Mouse (Mus musculus): Measurements from ENCODE around the gene Klhl36. TPM values are rescaled to one million over a fixed set of nuclear protein-coding genes. Genes with fewer than 3 reads are reported as not detected.
A peak's percentile ranks its signal among the peaks of the same experiment; 100 is the strongest.

Gene Klhl36
- polyA plus RNA-seq, 1 experiment from 2014 or later: 12.2 TPM

- H3K4me1 ChIP-seq (ENCODE audit: control insufficient read depth, insufficient read depth, low read length): peaks cover 5% of the 10 kb centered on the region; the same call in 1 of the 2 replicates
- H3K36me3 ChIP-seq (ENCODE audit: control insufficient read depth, insufficient read depth, low read length): no peaks in the 10 kb centered on the region
- WGBS: 55% methylated on average over 6 of the region's 6 CpGs
- H3K9me3 ChIP-seq (ENCODE audit: control insufficient read depth, low read length): no peaks in the 10 kb centered on the region
- H3K27me3 ChIP-seq (replicated peaks; ENCODE audit: control insufficient read depth, insufficient read depth, low read length): no peaks in the 10 kb centered on the region
- H3K4me2 ChIP-seq (ENCODE audit: low read depth, low read length): no peak overlapping the region
- no peak overlapping the region for H3K4me3 ChIP-seq (ENCODE audit: low read length)
- no peak for ATAC-seq
- no peak overlapping the region for H3K9ac ChIP-seq (ENCODE audit: low read depth, low read length)
- no peak overlapping the region for H3K27ac ChIP-seq (ENCODE audit: low read length)
These were observed 4.3 kb upstream of the Klhl36 start for GRCm38 (mm10) chr8:119857767-119858166.

- no peak for ATAC-seq
- Histone ChIP-seq H3K9ac (ENCODE audit: low read depth, low read length) (peak overlapping the region; percentile 89), H3K4me2 (ENCODE audit: low read depth, low read length) (peak overlapping the region; percentile 63)
These were observed 296 bp downstream of the Klhl36 start for GRCm38 (mm10) chr8:119862390-119862734.

GRCm38 (mm10) chr8:119862749-119863148, 683 bp downstream of the Klhl36 start:
- Histone ChIP-seq H3K36me3 (ENCODE audit: control insufficient read depth, insufficient read depth, low read length) (no peaks in the 10 kb centered on the region), H3K9ac (ENCODE audit: low read depth, low read length) (peak overlapping the region; percentile 89), H3K9me3 (ENCODE audit: control insufficient read depth, low read length) (no peaks in the 10 kb centered on the region), H3K4me3 (ENCODE audit: low read length) (peak overlapping the region; percentile 87), H3K4me1 (ENCODE audit: control insufficient read depth, insufficient read depth, low read length) (peaks cover 11% of the 10 kb centered on the region), H3K27ac (ENCODE audit: low read length) (no peak overlapping the region), H3K4me2 (ENCODE audit: low read depth, low read length) (peak overlapping the region; percentile 63), H3K27me3 (replicated peaks; ENCODE audit: control insufficient read depth, insufficient read depth, low read length) (no peaks in the 10 kb centered on the region)
- 11% methylated on average over 6 of the region's 6 CpGs for WGBS
- no peak for ATAC-seq

More at GRCm38 (mm10) chr8:119862390-119862734, 296 bp downstream of the Klhl36 start:
- H3K9me3 ChIP-seq (ENCODE audit: control insufficient read depth, low read length): no peaks in the 10 kb centered on the region
- no peaks in the 10 kb centered on the region for H3K36me3 ChIP-seq (ENCODE audit: control insufficient read depth, insufficient read depth, low read length)
- 2% methylated on average over 19 of the region's 19 CpGs for WGBS
- peak overlapping the region; percentile 87 for H3K4me3 ChIP-seq (ENCODE audit: low read length)
- no peaks in the 10 kb centered on the region for H3K27me3 ChIP-seq (replicated peaks; ENCODE audit: control insufficient read depth, insufficient read depth, low read length)
- peak overlapping the region; percentile 76 for H3K27ac ChIP-seq (ENCODE audit: low read length)
- H3K4me1 ChIP-seq (ENCODE audit: control insufficient read depth, insufficient read depth, low read length): peaks cover 11% of the 10 kb centered on the region

GRCm38 (mm10) chr8:119869616-119870015, 7.5 kb downstream of the Klhl36 start:
- Histone ChIP-seq H3K9ac (ENCODE audit: low read depth, low read length) (no peak overlapping the region), H3K9me3 (ENCODE audit: control insufficient read depth, low read length) (peaks cover 10% of the 10 kb centered on the region; the same call in 1 of the 2 replicates), H3K27ac (ENCODE audit: low read length) (no peak overlapping the region), H3K27me3 (replicated peaks; ENCODE audit: control insufficient read depth, insufficient read depth, low read length) (no peaks in the 10 kb centered on the region), H3K36me3 (ENCODE audit: control insufficient read depth, insufficient read depth, low read length) (peaks cover 27% of the 10 kb centered on the region), H3K4me1 (ENCODE audit: control insufficient read depth, insufficient read depth, low read length) (no peaks in the 10 kb centered on the region), H3K4me3 (ENCODE audit: low read length) (no peak overlapping the region), H3K4me2 (ENCODE audit: low read depth, low read length) (no peak overlapping the region)
- ATAC-seq: no peak
- WGBS: 77% methylated on average over 20 of the region's 20 CpGs

GRCm38 (mm10) chr8:119873181-119873580, 11.1 kb downstream of the Klhl36 start:
- no peak overlapping the region for H3K4me2 ChIP-seq (ENCODE audit: low read depth, low read length)
- no peak for ATAC-seq
- 93% methylated on average over 1 of the region's 1 CpGs for WGBS
- no peak overlapping the region for H3K27ac ChIP-seq (ENCODE audit: low read length)
- H3K36me3 ChIP-seq (ENCODE audit: control insufficient read depth, insufficient read depth, low read length): peaks cover 29% of the 10 kb centered on the region
- H3K9me3 ChIP-seq (ENCODE audit: control insufficient read depth, low read length): peaks cover 10% of the 10 kb centered on the region; the same call in 1 of the 2 replicates
- no peak overlapping the region for H3K4me3 ChIP-seq (ENCODE audit: low read length)
- H3K4me1 ChIP-seq (ENCODE audit: control insufficient read depth, insufficient read depth, low read length): no peaks in the 10 kb centered on the region
- H3K27me3 ChIP-seq (replicated peaks; ENCODE audit: control insufficient read depth, insufficient read depth, low read length): no peaks in the 10 kb centered on the region
- H3K9ac ChIP-seq (ENCODE audit: low read depth, low read length): no peak overlapping the region

- Histone ChIP-seq H3K27me3 (replicated peaks; ENCODE audit: control insufficient read depth, insufficient read depth, low read length) (no peaks in the 10 kb centered on the region), H3K27ac (ENCODE audit: low read length) (no peak overlapping the region), H3K4me1 (ENCODE audit: control insufficient read depth, insufficient read depth, low read length) (peaks cover 13% of the 10 kb centered on the region), H3K36me3 (ENCODE audit: control insufficient read depth, insufficient read depth, low read length) (0 out of 2 replicates have a peak, but pooled peaks cover 2% of the 10 kb centered on the region), H3K4me2 (ENCODE audit: low read depth, low read length) (no peak overlapping the region), H3K9me3 (ENCODE audit: control insufficient read depth, low read length) (no peaks in the 10 kb centered on the region), H3K9ac (ENCODE audit: low read depth, low read length) (no peak overlapping the region), H3K4me3 (ENCODE audit: low read length) (no peak overlapping the region)
- WGBS: 76% methylated on average over 6 of the region's 6 CpGs
- no peak for ATAC-seq
These were observed 19.2 kb downstream of the Klhl36 start for GRCm38 (mm10) chr8:119881301-119881700.

- H3K36me3 ChIP-seq (ENCODE audit: control insufficient read depth, insufficient read depth, low read length): no peaks in the 10 kb centered on the region
- WGBS: 82% methylated on average over 8 of the region's 8 CpGs
- H3K4me1 ChIP-seq (ENCODE audit: control insufficient read depth, insufficient read depth, low read length): peaks cover 13% of the 10 kb centered on the region
- H3K9ac ChIP-seq (ENCODE audit: low read depth, low read length): no peak overlapping the region
- H3K4me2 ChIP-seq (ENCODE audit: low read depth, low read length): no peak overlapping the region
- H3K4me3 ChIP-seq (ENCODE audit: low read length): no peak overlapping the region
- no peaks in the 10 kb centered on the region for H3K27me3 ChIP-seq (replicated peaks; ENCODE audit: control insufficient read depth, insufficient read depth, low read length)
- H3K9me3 ChIP-seq (ENCODE audit: control insufficient read depth, low read length): no peaks in the 10 kb centered on the region
- no peak for ATAC-seq
- no peak overlapping the region for H3K27ac ChIP-seq (ENCODE audit: low read length)
These were observed 19.9 kb downstream of the Klhl36 start for GRCm38 (mm10) chr8:119881917-119882316.

GRCm38 (mm10) chr8:119883281-119883680, 21.2 kb downstream of the Klhl36 start:
- Histone ChIP-seq H3K36me3 (ENCODE audit: control insufficient read depth, insufficient read depth, low read length) (no peaks in the 10 kb centered on the region), H3K27me3 (replicated peaks; ENCODE audit: control insufficient read depth, insufficient read depth, low read length) (no peaks in the 10 kb centered on the region), H3K27ac (ENCODE audit: low read length) (no peak overlapping the region), H3K9me3 (ENCODE audit: control insufficient read depth, low read length) (no peaks in the 10 kb centered on the region), H3K9ac (ENCODE audit: low read depth, low read length) (no peak overlapping the region), H3K4me1 (ENCODE audit: control insufficient read depth, insufficient read depth, low read length) (peaks cover 13% of the 10 kb centered on the region), H3K4me3 (ENCODE audit: low read length) (no peak overlapping the region), H3K4me2 (ENCODE audit: low read depth, low read length) (no peak overlapping the region)
- 94% methylated on average over 7 of the region's 7 CpGs for WGBS
- ATAC-seq: no peak

GRCm38 (mm10) chr8:119885612-119886011, 23.5 kb downstream of the Klhl36 start:
- Histone ChIP-seq H3K9ac (ENCODE audit: low read depth, low read length) (0 out of 2 replicates have a peak overlapping the region, but pooled peaks have one; percentile 24), H3K4me2 (ENCODE audit: low read depth, low read length) (no peak overlapping the region), H3K36me3 (ENCODE audit: control insufficient read depth, insufficient read depth, low read length) (no peaks in the 10 kb centered on the region), H3K27ac (ENCODE audit: low read length) (peak overlapping the region; percentile 27), H3K4me1 (ENCODE audit: control insufficient read depth, insufficient read depth, low read length) (peaks cover 13% of the 10 kb centered on the region), H3K27me3 (replicated peaks; ENCODE audit: control insufficient read depth, insufficient read depth, low read length) (no peaks in the 10 kb centered on the region), H3K9me3 (ENCODE audit: control insufficient read depth, low read length) (no peaks in the 10 kb centered on the region), H3K4me3 (ENCODE audit: low read length) (no peak overlapping the region)
- ATAC-seq: peak; percentile 89
- 28% methylated on average over 3 of the region's 3 CpGs for WGBS

GRCm38 (mm10) chr8:119887130-119887529, 25.1 kb downstream of the Klhl36 start:
- ATAC-seq: no peak
- H3K4me3 ChIP-seq (ENCODE audit: low read length): no peak overlapping the region
- no peaks in the 10 kb centered on the region for H3K27me3 ChIP-seq (replicated peaks; ENCODE audit: control insufficient read depth, insufficient read depth, low read length)
- peaks cover 13% of the 10 kb centered on the region for H3K4me1 ChIP-seq (ENCODE audit: control insufficient read depth, insufficient read depth, low read length)
- H3K9me3 ChIP-seq (ENCODE audit: control insufficient read depth, low read length): no peaks in the 10 kb centered on the region
- no peak overlapping the region for H3K9ac ChIP-seq (ENCODE audit: low read depth, low read length)
- H3K4me2 ChIP-seq (ENCODE audit: low read depth, low read length): no peak overlapping the region
- no peak overlapping the region for H3K27ac ChIP-seq (ENCODE audit: low read length)
- no peaks in the 10 kb centered on the region for H3K36me3 ChIP-seq (ENCODE audit: control insufficient read depth, insufficient read depth, low read length)
- 95% methylated on average over 3 of the region's 3 CpGs for WGBS
